Comparison of ENCODE assay signal across 14 mouse cellular contexts in the genomic region with DNA sequence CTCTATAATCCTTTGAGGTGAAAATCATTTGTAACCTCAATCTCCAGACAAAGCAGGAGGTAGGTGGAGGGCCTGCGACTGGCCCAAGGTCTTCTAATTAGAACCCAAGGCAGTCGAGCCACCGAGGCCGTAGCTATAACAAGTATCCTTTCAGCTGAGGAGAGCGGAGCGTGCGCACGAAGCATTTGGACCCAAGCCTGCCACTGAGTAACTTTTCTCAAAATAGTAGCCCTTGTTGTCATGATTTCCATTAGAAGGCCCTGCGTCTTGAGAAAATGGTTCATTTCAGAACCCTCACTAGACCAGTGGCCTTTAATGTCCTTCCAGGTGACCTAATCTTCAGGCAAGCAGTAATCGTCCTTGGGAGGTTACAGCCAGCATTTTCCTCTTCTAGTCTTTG.
DNase-seq lines count a peak whose midpoint lies in the region; ATAC-seq and TF ChIP-seq lines count a peak whose summit lies in the region.
"Had no signal": no experiment of that assay in that cellular context is flagged by ENCODE, and none has a peak within 500 bp of the region (broad histone marks: within the 10 kb centered on the region; RNA-seq: fewer than 3 reads in every experiment).

No protein-coding gene starts in this region.

- intact Hi-C loops in heart, adult 2 months (cut with DNase I), result loop anchor here (5.0 to 10.0 kb wide), 2 partner anchors 74 to 197 kb away; no protein-coding TSS in a partner anchor

- no peaks in the 10 kb centered on the region for H3K79me2 ChIP-seq in heart, adult 2 months (replicated peaks; ENCODE audit: control insufficient read depth, insufficient read depth, low read length)

- TF ChIP-seq EP300 in heart, adult 2 months (IDR thresholded peaks at IDR 0.05; ENCODE audit: insufficient read depth, low read depth, low read length), result no peak

- peaks cover 41% of the 10 kb centered on the region for H3K27me3 ChIP-seq in kidney, embryonic 15.5 days
- no peaks in the 10 kb centered on the region for H3K27me3 ChIP-seq in kidney, embryonic 14.5 days (ENCODE audit: control insufficient read depth, insufficient read depth, low read length)
- no peaks in the 10 kb centered on the region for H3K27me3 ChIP-seq in heart, adult 2 months (ENCODE audit: control insufficient read depth, insufficient read depth, low read length)
- H3K27me3 ChIP-seq in heart, embryonic 16.5 days (ENCODE audit: control insufficient read depth, insufficient read depth, low read length), result peaks cover 2% of the 10 kb centered on the region; the same call in 1 of the 2 replicates
- no peaks in the 10 kb centered on the region for H3K27me3 ChIP-seq in forebrain, embryonic 16.5 days (replicated peaks; ENCODE audit: control insufficient read depth, insufficient read depth, low read length)

- H3K36me3 ChIP-seq in kidney, embryonic 15.5 days, result no peaks in the 10 kb centered on the region
- H3K36me3 ChIP-seq in kidney, embryonic 14.5 days (ENCODE audit: control insufficient read depth, insufficient read depth, low read length), result no peaks in the 10 kb centered on the region
- H3K36me3 ChIP-seq in heart, adult 2 months (ENCODE audit: control insufficient read depth, insufficient read depth, low read length), result no peaks in the 10 kb centered on the region; the same call in none of the 2 replicates
- no peaks in the 10 kb centered on the region for H3K36me3 ChIP-seq in heart, embryonic 16.5 days (ENCODE audit: control insufficient read depth, insufficient read depth)
- H3K36me3 ChIP-seq in forebrain, embryonic 16.5 days (ENCODE audit: control insufficient read depth, insufficient read depth), result no peaks in the 10 kb centered on the region
- H3K36me3 ChIP-seq: embryonic facial prominence, embryonic 12.5 days had no signal

- H3K4me3 ChIP-seq in kidney, embryonic 15.5 days (replicated peaks), result no peak overlapping the region
- no peak overlapping the region for H3K4me3 ChIP-seq in kidney, embryonic 14.5 days (ENCODE audit: low read length)
- H3K4me3 ChIP-seq in brown adipose tissue, adult 24 weeks (ENCODE audit: insufficient read depth, low read depth, low read length), result no peak overlapping the region
- no peak overlapping the region for H3K4me3 ChIP-seq in heart, adult 2 months
- H3K4me3 ChIP-seq in heart, embryonic 16.5 days (ENCODE audit: low read length), result no peak overlapping the region
- H3K4me3 ChIP-seq in forebrain, embryonic 16.5 days (replicated peaks; ENCODE audit: low read length), result no peak overlapping the region
- H3K4me3 ChIP-seq: embryonic facial prominence, embryonic 12.5 days had no signal

- no peak for TF ChIP-seq POLR2A in heart, adult 2 months (IDR thresholded peaks at IDR 0.05; ENCODE audit: insufficient read depth, low read depth, low read length)

- no peak for TF ChIP-seq CTCF in heart, adult 2 months (IDR thresholded peaks at IDR 0.05)

- WGBS in kidney, embryonic 15.5 days, result 73% methylated on average over 10 of the region's 10 CpGs
- WGBS in kidney, embryonic 14.5 days, result 84% methylated on average over 10 of the region's 10 CpGs
- 41% methylated on average over 10 of the region's 10 CpGs for WGBS in heart, adult 2 months
- 50% methylated on average over 10 of the region's 10 CpGs for WGBS in heart, embryonic 16.5 days
- 75% methylated on average over 10 of the region's 10 CpGs for WGBS in forebrain, embryonic 16.5 days

- H3K4me1 ChIP-seq in kidney, embryonic 15.5 days, result peaks cover 29% of the 10 kb centered on the region
- peaks cover 10% of the 10 kb centered on the region for H3K4me1 ChIP-seq in kidney, embryonic 14.5 days (ENCODE audit: control insufficient read depth, insufficient read depth, low read length)
- peaks cover 7% of the 10 kb centered on the region; the same call in 1 of the 2 replicates for H3K4me1 ChIP-seq in brown adipose tissue, adult 24 weeks (ENCODE audit: control insufficient read depth, insufficient read depth, insufficient read length, low read length)
- H3K4me1 ChIP-seq in heart, adult 2 months (ENCODE audit: control insufficient read depth, insufficient read depth, low read length), result peaks cover 2% of the 10 kb centered on the region
- peaks cover 18% of the 10 kb centered on the region; the same call in 1 of the 2 replicates for H3K4me1 ChIP-seq in heart, embryonic 16.5 days (ENCODE audit: control insufficient read depth, insufficient read depth, low read length)
- H3K4me1 ChIP-seq in forebrain, embryonic 16.5 days (replicated peaks; ENCODE audit: control insufficient read depth, insufficient read depth, low read length), result peaks cover 7% of the 10 kb centered on the region; the same call in 1 of the 2 replicates

- no peak overlapping the region for H3K4me2 ChIP-seq in kidney, embryonic 15.5 days
- no peak overlapping the region for H3K4me2 ChIP-seq in kidney, embryonic 14.5 days (replicated peaks; ENCODE audit: low read depth, low read length)
- no peak overlapping the region for H3K4me2 ChIP-seq in heart, embryonic 16.5 days (ENCODE audit: low read depth, low read length)
- H3K4me2 ChIP-seq in forebrain, embryonic 16.5 days (ENCODE audit: low read length), result no peak overlapping the region
- H3K4me2 ChIP-seq: embryonic facial prominence, embryonic 12.5 days; liver, embryonic 11.5 days had no signal

- DNase-seq in heart, adult 2 months, result peak in 1 of 2 experiments; percentile 55
- DNase-seq in left cerebral cortex, adult 11 months (ENCODE audit: low spot score), result no peak
- DNase-seq in embryo, embryonic 11 days, result no peak
- DNase-seq: B cell, adult 2 months; cerebellum, postnatal 25 days; midbrain, embryonic 14.5 days; right cerebral cortex, postnatal 25 days had no signal

- no peak overlapping the region for H3K9ac ChIP-seq in kidney, embryonic 15.5 days
- no peak overlapping the region for H3K9ac ChIP-seq in kidney, embryonic 14.5 days (ENCODE audit: low read depth, low read length)
- H3K9ac ChIP-seq in heart, adult 2 months (ENCODE audit: low read depth, low read length), result no peak overlapping the region
- no peak overlapping the region for H3K9ac ChIP-seq in heart, embryonic 16.5 days (ENCODE audit: low read length)
- H3K9ac ChIP-seq in forebrain, embryonic 16.5 days (replicated peaks; ENCODE audit: low read depth, low read length), result no peak overlapping the region
- H3K9ac ChIP-seq: embryonic facial prominence, embryonic 12.5 days had no signal

- no peak for ATAC-seq in kidney, embryonic 15.5 days (replicated peaks; ENCODE audit: low FRiP score)
- ATAC-seq in kidney, embryonic 14.5 days (ENCODE audit: low FRiP score, low TSS enrichment), result no peak
- ATAC-seq in heart, embryonic 16.5 days (replicated peaks; ENCODE audit: extremely low read depth, insufficient read depth, low FRiP score), result no peak
- ATAC-seq in forebrain, embryonic 16.5 days, result no peak

- H3K27ac ChIP-seq in kidney, embryonic 15.5 days, result peak overlapping the region; percentile 67; the same call in 1 of the 2 replicates
- no peak overlapping the region; the same call in 1 of the 2 replicates for H3K27ac ChIP-seq in kidney, embryonic 14.5 days (ENCODE audit: low read depth, low read length)
- peak overlapping the region; percentile 47 for H3K27ac ChIP-seq in brown adipose tissue, adult 24 weeks (replicated peaks; ENCODE audit: low read depth, low read length)
- H3K27ac ChIP-seq in heart, adult 2 months, result peak overlapping the region; percentile 63
- H3K27ac ChIP-seq in heart, embryonic 16.5 days (ENCODE audit: low read length), result peak overlapping the region; percentile 65
- H3K27ac ChIP-seq in forebrain, embryonic 16.5 days (ENCODE audit: low read length), result no peak overlapping the region
- H3K27ac ChIP-seq: embryonic facial prominence, embryonic 12.5 days had no signal

- no peaks in the 10 kb centered on the region for H3K9me3 ChIP-seq in kidney, embryonic 15.5 days (replicated peaks)
- no peaks in the 10 kb centered on the region for H3K9me3 ChIP-seq in kidney, embryonic 14.5 days (ENCODE audit: control insufficient read depth, low read length)
- no peaks in the 10 kb centered on the region for H3K9me3 ChIP-seq in heart, embryonic 16.5 days (replicated peaks; ENCODE audit: control insufficient read depth, low read length)
- no peaks in the 10 kb centered on the region for H3K9me3 ChIP-seq in forebrain, embryonic 16.5 days (ENCODE audit: control insufficient read depth, low read length)
- H3K9me3 ChIP-seq: embryonic facial prominence, embryonic 12.5 days had no signal

Comparison
In these comparisons a context has a peak if more than half of its experiments do, and no peak if none do; other contexts are left out.
1. H3K27ac ChIP-seq: peak in kidney, embryonic 15.5 days (single experiment), brown adipose tissue, adult 24 weeks (single experiment), heart, adult 2 months (single experiment) and heart, embryonic 16.5 days (single experiment); none in kidney, embryonic 14.5 days (single experiment) and forebrain, embryonic 16.5 days (single experiment).